Mouse (Mus musculus) cerebellum, adult 2 months (tissue): Measurements from ENCODE around the gene Pdzd2.

Experiments used
- CTCF ChIP-seq: fragments of 200-500 bp; IDR thresholded peaks from 2 replicates; pipeline ENCODE4 v1.5.1; 2011; ENCODE audit warnings: low read depth, mild to moderate bottlenecking, control low read depth, low read length, moderate library complexity, borderline replicate concordance; ENCODE audit not compliant: insufficient read depth
- POLR2A ChIP-seq: fragments of 200-500 bp; IDR thresholded peaks from 2 replicates; pipeline ENCODE4 v1.6.1; 2011; ENCODE audit warnings: low read length, control low read depth, borderline replicate concordance; ENCODE audit not compliant: insufficient read depth

DNA sequence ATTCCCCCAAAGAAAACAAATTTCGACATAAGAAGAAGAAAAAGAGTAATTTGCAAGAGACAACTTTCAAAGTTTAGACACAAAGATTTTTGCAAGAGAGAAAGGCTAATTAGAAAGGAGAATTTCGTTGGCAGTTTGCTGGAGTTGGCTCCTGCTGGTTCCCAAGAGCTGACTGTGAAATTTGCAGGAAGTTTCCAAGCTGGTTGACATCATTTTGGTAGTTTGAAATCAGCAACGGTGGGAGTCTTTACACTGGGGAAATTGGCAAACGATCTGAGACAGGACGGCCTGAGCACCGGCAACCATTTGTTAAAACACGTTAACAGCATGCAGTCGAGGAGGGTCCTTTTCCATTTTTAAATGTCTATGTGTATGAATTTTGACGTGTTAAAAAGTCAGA lies 125.7 kb downstream of the Pdzd2 start:
- TF ChIP-seq CTCF (no peak), POLR2A (no peak)
